Mouse (Mus musculus) CH12F3 (cell line): ENCODE results near the gene Rps6ka5.

Source experiments
- in situ Hi-C: fragments of 300-500 bp; cut with MboI; formaldehyde crosslinking; loops from 2 replicates; pipeline ENCODE4 v1.14.3; 2020; ENCODE audit warnings: low sequenced_read_pairs

Rps6ka5 gene

DNA sequence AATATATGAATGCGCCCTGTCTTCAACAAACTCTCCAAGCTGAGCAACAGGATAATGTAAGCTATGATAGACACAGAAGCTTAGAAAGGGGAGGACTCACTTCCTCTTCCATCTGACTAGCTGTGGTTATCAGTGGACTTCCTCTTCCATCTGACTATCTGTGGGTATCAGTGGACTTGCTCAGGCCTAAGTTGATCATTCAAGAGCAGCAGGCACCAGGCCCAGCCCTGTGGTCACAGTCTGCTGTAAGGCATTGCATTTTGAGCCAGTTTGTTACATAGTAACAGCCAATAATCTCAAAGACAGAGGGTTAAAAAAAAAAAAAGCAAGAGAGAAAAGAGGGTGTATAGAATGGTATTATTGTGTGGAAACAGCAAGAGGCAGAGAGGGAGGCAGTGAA lies 221.3 kb downstream of the Rps6ka5 start:
- in situ Hi-C loops, result no loop called here

DNA sequence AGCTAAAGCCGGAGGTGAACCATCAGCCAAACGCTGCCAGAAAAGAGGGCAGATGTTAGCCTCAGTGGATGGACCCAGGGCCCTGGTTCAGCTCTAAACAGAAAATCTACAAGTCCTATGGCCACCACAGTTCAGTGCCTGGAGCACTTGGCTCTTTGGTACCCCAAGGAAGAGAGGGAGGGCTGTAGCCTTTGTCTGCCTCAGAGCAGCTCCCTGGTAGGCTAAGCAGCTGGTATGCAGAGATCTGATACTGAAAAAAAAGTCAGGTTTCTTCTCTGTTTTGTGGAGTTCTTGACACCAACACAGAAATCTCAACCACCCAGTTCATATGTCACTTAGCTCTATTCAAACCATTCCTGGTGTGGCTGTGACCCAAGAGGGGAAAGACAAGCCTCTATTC lies 222.2 kb downstream of the Rps6ka5 start:
- in situ Hi-C loops, result no loop called here

DNA sequence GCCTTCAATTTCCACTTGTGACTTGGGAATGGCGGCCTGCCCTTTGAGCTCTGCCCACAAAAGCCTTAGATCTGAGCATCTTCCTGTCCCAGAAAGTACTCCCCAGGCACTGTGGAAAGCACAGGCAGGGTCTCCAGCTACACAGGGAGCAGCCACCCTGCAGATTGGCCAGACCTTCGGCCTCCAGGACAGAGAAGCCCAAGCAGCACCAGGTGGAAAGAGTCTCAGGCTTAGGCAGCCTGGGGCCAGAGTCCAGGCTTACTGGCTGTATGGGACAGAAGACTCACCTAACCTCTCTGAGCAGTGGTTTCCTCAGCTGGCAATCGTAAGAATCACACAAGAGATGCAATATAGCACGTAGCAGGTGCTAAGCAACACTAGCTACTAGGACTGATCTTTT lies 223.1 kb downstream of the Rps6ka5 start:
- in situ Hi-C loops, result no loop called here

DNA sequence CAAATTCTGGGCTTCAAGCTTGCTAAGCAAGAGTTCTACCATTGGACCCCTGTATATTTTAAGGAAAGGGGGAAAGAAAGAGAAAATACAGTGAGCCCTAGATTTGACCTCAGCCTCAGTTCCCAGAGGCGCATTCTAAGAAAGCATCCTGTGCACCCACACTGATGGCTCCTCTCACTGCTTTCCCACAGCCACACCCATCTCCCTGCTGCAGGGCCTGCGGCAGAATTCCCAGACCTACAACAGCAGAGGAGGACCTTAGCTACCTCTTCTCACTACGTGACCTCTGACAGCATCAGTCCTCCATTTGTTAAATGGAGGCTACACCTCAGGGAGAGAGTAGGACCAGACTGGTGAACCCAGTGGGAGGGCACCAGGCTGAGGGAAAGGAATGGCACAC lies 224.2 kb downstream of the Rps6ka5 start:
- in situ Hi-C loops, result no loop called here

DNA sequence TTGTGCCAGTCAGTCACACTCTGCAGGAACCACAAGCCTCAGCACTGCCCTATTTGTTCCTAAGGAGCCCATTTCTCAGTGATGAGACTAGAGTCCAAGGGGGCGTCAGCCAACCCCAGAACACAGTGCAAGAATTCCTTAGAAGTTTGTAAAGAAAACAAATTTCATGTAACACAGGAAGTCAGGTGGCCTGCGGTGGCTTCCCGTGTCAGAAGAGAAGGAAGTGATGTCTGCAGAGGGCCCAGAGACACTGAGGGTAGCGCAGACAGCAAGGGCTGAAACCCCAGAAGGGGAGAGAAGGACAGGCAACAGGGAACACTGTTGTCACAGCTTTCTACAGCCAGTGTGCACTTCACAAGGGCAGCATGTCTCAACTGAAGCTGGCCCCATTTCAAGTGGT lies 225.5 kb downstream of the Rps6ka5 start:
- in situ Hi-C loops, result no loop called here

DNA sequence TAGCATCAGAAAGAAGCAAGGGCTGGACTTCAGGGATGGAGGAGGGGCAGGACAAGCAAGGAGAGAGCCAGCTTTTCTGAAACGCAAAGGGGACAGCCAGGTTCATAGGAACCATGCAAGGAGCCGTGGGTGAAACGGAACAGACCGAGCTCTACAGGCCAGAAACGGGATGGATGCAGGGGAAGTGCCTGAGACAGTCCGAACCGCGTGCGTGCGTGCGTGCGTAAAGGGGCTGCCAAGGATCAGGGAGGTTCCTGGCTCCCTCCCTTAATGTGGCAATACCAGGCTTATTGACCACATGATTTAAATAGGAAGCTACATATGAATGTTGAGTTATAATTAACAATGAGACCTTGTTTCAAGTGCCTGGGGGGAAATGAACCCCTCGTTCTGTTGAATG lies 227.3 kb downstream of the Rps6ka5 start:
- in situ Hi-C loops, result loop anchor here (25.0 kb wide), 1 partner anchor 312 kb away; the partner anchor contains the start of gene Calm1
